Mouse (Mus musculus) limb, embryonic 15.5 days (tissue): ENCODE results near the gene 0610040J01Rik. TPM values are rescaled to one million over a fixed set of nuclear protein-coding genes. Genes with fewer than 3 reads are reported as not detected.

ENCODE experiments used
- ATAC-seq: fragments of 200-750 bp; cut with Nextera tagmentation; 2 replicates; pipeline ENCODE4 v1.8.0; 2017; ENCODE audit warnings: low read depth, moderate TSS enrichment; ENCODE audit not compliant: insufficient number of reproducible peaks, low FRiP score, low TSS enrichment
- H3K27ac ChIP-seq: fragments of 300-500 bp; sonication (generic); 2 replicates; pipeline ENCODE4 v1.5.1; 2015; ENCODE audit warnings: moderate library complexity, mild to moderate bottlenecking, inconsistent platforms
- H3K27me3 ChIP-seq: fragments of 300-500 bp; sonication (generic); 2 replicates; pipeline ENCODE4 v1.6.1; 2015; ENCODE audit warnings: inconsistent platforms
- H3K36me3 ChIP-seq: fragments of 300-500 bp; sonication (generic); 2 replicates; pipeline ENCODE4 v1.6.1; 2015; ENCODE audit warnings: inconsistent platforms
- H3K4me1 ChIP-seq: fragments of 300-500 bp; sonication (generic); 2 replicates; pipeline ENCODE4 v1.6.1; 2015; ENCODE audit warnings: inconsistent platforms
- H3K4me2 ChIP-seq: fragments of 300-500 bp; sonication (generic); 2 replicates; pipeline ENCODE4 v1.6.1; 2015; ENCODE audit warnings: mild to moderate bottlenecking, inconsistent platforms
- H3K4me3 ChIP-seq: fragments of 300-500 bp; sonication (generic); 2 replicates; pipeline ENCODE4 v1.5.1; 2015; ENCODE audit warnings: mild to moderate bottlenecking, inconsistent platforms
- H3K9ac ChIP-seq: fragments of 300-500 bp; sonication (generic); 2 replicates; pipeline ENCODE4 v1.6.1; 2015; ENCODE audit warnings: inconsistent platforms
- H3K9me3 ChIP-seq: fragments of 300-500 bp; sonication (generic); 2 replicates; pipeline ENCODE4 v1.6.1; 2016; ENCODE audit warnings: inconsistent platforms
- WGBS: fragments of 180-500 bp; shearing (Covaris S2); methylation state at CpG from one replicate; pipeline ENCODE4 v1.1.7; 2015; 5-methylcytosine and 5-hydroxymethylcytosine counted together
- polyA plus RNA-seq: library from polyadenylated mRNA; unstranded; fragments of >200 nt; fragmentation: Nextera tagmentation; extraction: Ambion mirVana; gene quantifications from 2 replicates; pipeline ENCODE4 v1.2.1, GENCODE M21; 2015

The 0610040J01Rik gene
- polyA plus RNA-seq, 1 experiment from 2014 or later: 5.0 TPM

GRCm38 (mm10) chr5:63943291-63943690, 131.1 kb downstream of the 0610040J01Rik start:
- Histone ChIP-seq H3K27me3 (no peaks in the 10 kb centered on the region), H3K4me3 (no peak overlapping the region), H3K4me1 (no peaks in the 10 kb centered on the region), H3K4me2 (no peak overlapping the region), H3K9ac (no peak overlapping the region), H3K9me3 (no peaks in the 10 kb centered on the region), H3K27ac (no peak overlapping the region), H3K36me3 (no peaks in the 10 kb centered on the region)
- 89% methylated on average over 9 of the region's 9 CpGs for WGBS
- ATAC-seq: no peak

- Histone ChIP-seq H3K27ac (no peak overlapping the region), H3K9me3 (no peaks in the 10 kb centered on the region), H3K4me3 (no peak overlapping the region), H3K4me2 (no peak overlapping the region), H3K27me3 (no peaks in the 10 kb centered on the region), H3K4me1 (peaks cover 17% of the 10 kb centered on the region; the same call in 1 of the 2 replicates), H3K36me3 (no peaks in the 10 kb centered on the region), H3K9ac (no peak overlapping the region)
- no peak for ATAC-seq
- WGBS: 62% methylated on average over 8 of the region's 8 CpGs
Observed at GRCm38 (mm10) chr5:63947526-63947925, 135.4 kb downstream of the 0610040J01Rik start.

GRCm38 (mm10) chr5:63949195-63949594, 137.0 kb downstream of the 0610040J01Rik start:
- H3K27ac ChIP-seq: no peak overlapping the region
- H3K4me3 ChIP-seq: no peak overlapping the region
- WGBS: 53% methylated on average over 3 of the region's 3 CpGs
- H3K27me3 ChIP-seq: no peaks in the 10 kb centered on the region
- H3K36me3 ChIP-seq: no peaks in the 10 kb centered on the region
- ATAC-seq: no peak
- no peak overlapping the region for H3K9ac ChIP-seq
- H3K9me3 ChIP-seq: no peaks in the 10 kb centered on the region
- H3K4me2 ChIP-seq: no peak overlapping the region
- peaks cover 17% of the 10 kb centered on the region; the same call in 1 of the 2 replicates for H3K4me1 ChIP-seq

Other genes starting within 250 kb of the 0610040J01Rik start
- gene Nwd2, start 163.3 kb upstream of the 0610040J01Rik start, polyA plus RNA-seq: 0.29 and 0.51 TPM in 2 replicates
- gene Rell1, start 156.5 kb downstream of the 0610040J01Rik start, polyA plus RNA-seq: 22.7 and 23.8 TPM in 2 replicates